Mouse (Mus musculus): ENCODE results near the gene Olfr92. TPM values are rescaled to one million over a fixed set of nuclear protein-coding genes. Genes with fewer than 3 reads are reported as not detected.

Gene Olfr92
- polyA plus RNA-seq, 1 experiment from 2014 or later: not detected

DNA sequence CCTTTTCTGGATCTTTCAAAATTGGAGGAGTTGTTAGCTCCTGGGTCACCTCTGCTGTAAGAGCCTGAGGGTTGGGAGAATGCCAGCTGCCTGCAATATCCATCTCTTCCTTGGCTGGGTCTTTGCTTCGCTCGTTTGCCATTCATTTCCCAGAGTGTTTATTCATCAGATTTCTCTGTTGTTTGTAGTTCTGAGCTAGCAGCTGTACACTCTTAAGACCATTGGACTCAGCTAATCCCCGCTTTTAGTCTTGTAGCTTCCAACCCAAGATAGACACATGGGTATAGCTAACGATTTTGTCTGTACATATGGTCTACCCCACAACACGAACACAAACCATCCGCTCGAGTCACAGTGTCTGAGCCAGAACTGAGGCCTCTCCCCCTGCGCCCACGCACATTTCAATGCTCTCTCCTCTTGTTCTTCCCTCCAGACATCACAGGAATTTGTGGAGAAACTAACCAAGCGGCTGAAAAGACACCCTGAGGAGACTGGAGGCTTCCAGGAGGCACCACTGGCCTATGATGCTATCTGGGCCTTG lies 57.7 kb downstream of the Olfr92 start:
- ATAC-seq (ENCODE audit: insufficient number of reproducible peaks, insufficient read depth, low FRiP score, low read depth): no peak
- 84% methylated on average over 10 of the region's 10 CpGs for WGBS
- Histone ChIP-seq H3K27me3 (ENCODE audit: control insufficient read depth, insufficient read depth, low read length) (no peaks in the 10 kb centered on the region), H3K36me3 (ENCODE audit: control insufficient read depth, insufficient read depth, low read length) (peaks cover 80% of the 10 kb centered on the region), H3K4me2 (ENCODE audit: low read length) (no peak overlapping the region), H3K4me3 (ENCODE audit: control insufficient read depth in 1 of 2, insufficient read depth in 1 of 2, low read depth in 1 of 2, low read length in 2 of 2) (no peak overlapping the region), H3K4me1 (ENCODE audit: control insufficient read depth in 2 of 2, insufficient read depth in 2 of 2, low read length in 2 of 2) (no peaks in the 10 kb centered on the region), H3K9ac (ENCODE audit: low read length) (no peak overlapping the region), H3K9me3 (ENCODE audit: control insufficient read depth, low read length) (no peaks in the 10 kb centered on the region), H3K27ac (replicated peaks in 1 of 2; ENCODE audit: control insufficient read depth in 1 of 2, insufficient read depth in 1 of 2, low read depth in 2 of 2, low read length in 2 of 2) (no peak overlapping the region)

DNA sequence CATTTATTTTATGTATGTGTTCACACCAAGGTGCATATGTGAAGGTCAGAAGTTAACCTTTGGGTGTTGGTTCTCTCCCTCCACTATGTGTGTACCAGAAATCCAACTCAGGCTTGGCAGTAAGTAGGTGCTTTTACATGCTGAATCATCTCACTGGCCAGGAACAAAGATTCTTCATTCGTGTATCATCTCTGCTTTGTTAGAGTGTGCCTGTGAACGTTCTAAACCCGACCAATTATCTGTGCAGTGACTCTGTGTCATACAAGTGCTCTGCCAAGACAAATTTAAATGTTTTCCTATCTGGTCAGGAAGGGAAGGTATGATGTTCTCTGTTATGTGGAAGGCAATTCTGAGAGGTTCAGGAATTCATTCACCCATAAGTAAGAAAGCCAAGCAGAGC lies 58.5 kb downstream of the Olfr92 start:
- 82% methylated on average over 3 of the region's 3 CpGs for WGBS

More for the DNA sequence above, 58.5 kb downstream of the Olfr92 start:
- no peak overlapping the region for H3K4me3 ChIP-seq (ENCODE audit: control insufficient read depth in 1 of 2, insufficient read depth in 1 of 2, low read depth in 1 of 2, low read length in 2 of 2)
- H3K4me1 ChIP-seq (ENCODE audit: control insufficient read depth in 2 of 2, insufficient read depth in 2 of 2, low read length in 2 of 2): no peaks in the 10 kb centered on the region
- H3K4me2 ChIP-seq (ENCODE audit: low read length): no peak overlapping the region
- H3K9me3 ChIP-seq (ENCODE audit: control insufficient read depth, low read length): no peaks in the 10 kb centered on the region
- H3K27me3 ChIP-seq (ENCODE audit: control insufficient read depth, insufficient read depth, low read length): no peaks in the 10 kb centered on the region
- peaks cover 83% of the 10 kb centered on the region for H3K36me3 ChIP-seq (ENCODE audit: control insufficient read depth, insufficient read depth, low read length)
- no peak for ATAC-seq (ENCODE audit: insufficient number of reproducible peaks, insufficient read depth, low FRiP score, low read depth)
- no peak overlapping the region for H3K9ac ChIP-seq (ENCODE audit: low read length)
- H3K27ac ChIP-seq (replicated peaks in 1 of 2; ENCODE audit: control insufficient read depth in 1 of 2, insufficient read depth in 1 of 2, low read depth in 2 of 2, low read length in 2 of 2): no peak overlapping the region

Other genes with a start within 250 kb of the Olfr92 start
- gene Trim40, start 230.0 kb downstream of the Olfr92 start, polyA plus RNA-seq (2014; fragmentation: Nextera tagmentation; extraction: Ambion mirVana): not detected in 2 replicates
- gene Trim31, start 222.0 kb downstream of the Olfr92 start, polyA plus RNA-seq (2014; fragmentation: Nextera tagmentation; extraction: Ambion mirVana): not detected in 2 replicates
- 0.24 and 0.45 TPM in 2 replicates for gene Rnf39, start 177.2 kb downstream of the Olfr92 start, polyA plus RNA-seq (2014; fragmentation: Nextera tagmentation; extraction: Ambion mirVana)
- 95.7 and 98.4 TPM in 2 replicates for gene Ppp1r11, start 168.3 kb downstream of the Olfr92 start, polyA plus RNA-seq (2014; fragmentation: Nextera tagmentation; extraction: Ambion mirVana)
- gene Znrd1, start 161.5 kb downstream of the Olfr92 start, polyA plus RNA-seq (2014; fragmentation: Nextera tagmentation; extraction: Ambion mirVana): 42.0 and 43.9 TPM in 2 replicates
- gene Znrd1as, start 161.5 kb downstream of the Olfr92 start, polyA plus RNA-seq (2014; fragmentation: Nextera tagmentation; extraction: Ambion mirVana): 8.1 and 8.6 TPM in 2 replicates
- gene 2410137M14Rik, start 138.9 kb downstream of the Olfr92 start, polyA plus RNA-seq (2014; fragmentation: Nextera tagmentation; extraction: Ambion mirVana): 0.32 TPM in 1 of 2 replicates, not detected in the other
- gene H2-M5, start 130.6 kb downstream of the Olfr92 start, polyA plus RNA-seq (2014; fragmentation: Nextera tagmentation; extraction: Ambion mirVana): 0.23 and 0.75 TPM in 2 replicates
- 38.3 and 43.4 TPM in 2 replicates for gene Zfp57, start 118.9 kb downstream of the Olfr92 start, polyA plus RNA-seq (2014; fragmentation: Nextera tagmentation; extraction: Ambion mirVana)
- gene Mog, start 96.7 kb downstream of the Olfr92 start, polyA plus RNA-seq (2014; fragmentation: Nextera tagmentation; extraction: Ambion mirVana): 0.15 TPM in 1 of 2 replicates, not detected in the other
- 3.6 and 8.0 TPM in 2 replicates for gene Gabbr1, start 74.1 kb downstream of the Olfr92 start, polyA plus RNA-seq (2014; fragmentation: Nextera tagmentation; extraction: Ambion mirVana)
- gene Olfr90, start 31.6 kb downstream of the Olfr92 start, polyA plus RNA-seq (2014; fragmentation: Nextera tagmentation; extraction: Ambion mirVana): not detected in 2 replicates
- not detected in 2 replicates for gene Olfr91, start 21.8 kb downstream of the Olfr92 start, polyA plus RNA-seq (2014; fragmentation: Nextera tagmentation; extraction: Ambion mirVana)
- gene Olfr93, start 41.4 kb upstream of the Olfr92 start, polyA plus RNA-seq (2014; fragmentation: Nextera tagmentation; extraction: Ambion mirVana): not detected in 2 replicates
- not detected in 2 replicates for gene Ubd, start 73.8 kb upstream of the Olfr92 start, polyA plus RNA-seq (2014; fragmentation: Nextera tagmentation; extraction: Ambion mirVana)
- not detected in 2 replicates for gene Olfr94, start 80.9 kb upstream of the Olfr92 start, polyA plus RNA-seq (2014; fragmentation: Nextera tagmentation; extraction: Ambion mirVana)
- not detected in 2 replicates for gene Olfr95, start 93.0 kb upstream of the Olfr92 start, polyA plus RNA-seq (2014; fragmentation: Nextera tagmentation; extraction: Ambion mirVana)
- not detected in 2 replicates for gene Olfr96, start 100.1 kb upstream of the Olfr92 start, polyA plus RNA-seq (2014; fragmentation: Nextera tagmentation; extraction: Ambion mirVana)
- gene Olfr97, start 117.2 kb upstream of the Olfr92 start, polyA plus RNA-seq (2014; fragmentation: Nextera tagmentation; extraction: Ambion mirVana): not detected in 2 replicates
- not detected in 2 replicates for gene Olfr98, start 143.7 kb upstream of the Olfr92 start, polyA plus RNA-seq (2014; fragmentation: Nextera tagmentation; extraction: Ambion mirVana)
- 1.1 and 2.1 TPM in 2 replicates for gene H2-M3, start 150.1 kb upstream of the Olfr92 start, polyA plus RNA-seq (2014; fragmentation: Nextera tagmentation; extraction: Ambion mirVana)
- gene Olfr99, start 163.4 kb upstream of the Olfr92 start, polyA plus RNA-seq (2014; fragmentation: Nextera tagmentation; extraction: Ambion mirVana): not detected in 2 replicates
- gene Olfr101, start 184.2 kb upstream of the Olfr92 start, polyA plus RNA-seq (2014; fragmentation: Nextera tagmentation; extraction: Ambion mirVana): not detected in 2 replicates
- gene Olfr102, start 197.0 kb upstream of the Olfr92 start, polyA plus RNA-seq (2014; fragmentation: Nextera tagmentation; extraction: Ambion mirVana): not detected in 2 replicates
- not detected in 2 replicates for gene Olfr103, start 219.6 kb upstream of the Olfr92 start, polyA plus RNA-seq (2014; fragmentation: Nextera tagmentation; extraction: Ambion mirVana)
- gene Olfr104-ps, start 239.5 kb upstream of the Olfr92 start, polyA plus RNA-seq (2014; fragmentation: Nextera tagmentation; extraction: Ambion mirVana): not detected in 2 replicates

All from heart, embryonic 14.5 days (tissue).